Mouse (Mus musculus): ENCODE measurements around the gene Slc35f1. TPM values are rescaled to one million over a fixed set of nuclear protein-coding genes. Genes with fewer than 3 reads are reported as not detected.

Slc35f1 gene
- 29.6 and 35.9 TPM in 2 replicates for polyA plus RNA-seq (2016; fragmentation: Nextera tagmentation; extraction: Ambion mirVana)

DNA sequence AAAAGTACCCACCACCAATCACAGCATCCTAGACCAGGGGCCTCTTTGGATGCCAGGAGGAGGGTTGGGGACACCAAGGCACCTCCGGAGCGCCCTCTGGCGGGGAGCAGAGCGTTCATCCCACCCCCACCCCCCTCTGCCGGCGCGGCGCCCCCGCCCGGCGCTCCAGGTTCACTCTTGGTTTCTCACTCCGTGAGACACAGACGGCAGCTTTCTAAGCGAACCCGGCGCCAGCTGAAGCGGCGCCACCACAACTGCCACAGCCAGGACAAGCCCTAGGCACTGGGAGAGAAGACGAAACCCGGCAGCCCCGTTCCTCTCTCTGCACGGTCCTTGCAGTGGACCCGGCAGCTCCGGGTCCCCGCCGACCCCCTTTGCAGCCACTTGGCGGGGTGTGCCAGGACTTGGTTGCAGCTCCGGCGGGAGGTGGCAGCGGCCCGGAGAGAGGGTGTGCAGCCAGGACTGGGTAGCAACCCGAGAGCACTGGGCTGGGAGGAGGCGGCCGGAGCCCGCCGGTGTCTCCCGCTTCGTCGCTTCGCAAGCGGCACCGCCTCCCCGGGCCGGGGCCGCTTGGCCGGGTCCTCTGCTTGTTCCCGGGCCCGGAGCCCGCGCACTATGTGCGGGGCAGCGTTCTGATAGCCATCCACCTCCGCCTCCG, at the start of gene Slc35f1:
Slc35f1 (plus strand) TSS at position 200 of the 658 bp plus-strand sequence.
- peak within 1 kb of the TSS; percentile 95 for H3K9ac ChIP-seq
- H3K4me2 ChIP-seq, result peak within 1 kb of the TSS; percentile 58
- H3K27ac ChIP-seq, result peak within 1 kb of the TSS; percentile 95
- ATAC-seq (ENCODE audit: low FRiP score), result peak; percentile 92
- peak within 1 kb of the TSS; percentile 89 for H3K4me3 ChIP-seq (replicated peaks)
- under 1% methylated on average over 52 of the region's 54 CpGs for WGBS
- peaks cover 9% of the 10 kb centered on the region; the same call in 1 of the 2 replicates for H3K36me3 ChIP-seq (replicated peaks)
- peaks cover 7% of the 10 kb centered on the region; the same call in 1 of the 2 replicates for H3K4me1 ChIP-seq
- H3K9me3 ChIP-seq, result peaks cover 4% of the 10 kb centered on the region; the same call in 1 of the 2 replicates
- no peaks in the 10 kb centered on the region for H3K27me3 ChIP-seq

GRCm38 (mm10) chr10:52671234-52671633, 19.1 kb upstream of the Slc35f1 start:
- H3K27ac ChIP-seq, result no peak overlapping the region
- no peak overlapping the region for H3K4me3 ChIP-seq (replicated peaks)
- H3K4me1 ChIP-seq, result peaks cover 5% of the 10 kb centered on the region
- H3K4me2 ChIP-seq, result no peak overlapping the region
- no peaks in the 10 kb centered on the region for H3K27me3 ChIP-seq
- ATAC-seq (ENCODE audit: low FRiP score), result peak; percentile 41; the same call in 1 of the 2 replicates
- H3K9me3 ChIP-seq, result no peaks in the 10 kb centered on the region
- no peaks in the 10 kb centered on the region for H3K36me3 ChIP-seq (replicated peaks)
- H3K9ac ChIP-seq, result no peak overlapping the region

DNA sequence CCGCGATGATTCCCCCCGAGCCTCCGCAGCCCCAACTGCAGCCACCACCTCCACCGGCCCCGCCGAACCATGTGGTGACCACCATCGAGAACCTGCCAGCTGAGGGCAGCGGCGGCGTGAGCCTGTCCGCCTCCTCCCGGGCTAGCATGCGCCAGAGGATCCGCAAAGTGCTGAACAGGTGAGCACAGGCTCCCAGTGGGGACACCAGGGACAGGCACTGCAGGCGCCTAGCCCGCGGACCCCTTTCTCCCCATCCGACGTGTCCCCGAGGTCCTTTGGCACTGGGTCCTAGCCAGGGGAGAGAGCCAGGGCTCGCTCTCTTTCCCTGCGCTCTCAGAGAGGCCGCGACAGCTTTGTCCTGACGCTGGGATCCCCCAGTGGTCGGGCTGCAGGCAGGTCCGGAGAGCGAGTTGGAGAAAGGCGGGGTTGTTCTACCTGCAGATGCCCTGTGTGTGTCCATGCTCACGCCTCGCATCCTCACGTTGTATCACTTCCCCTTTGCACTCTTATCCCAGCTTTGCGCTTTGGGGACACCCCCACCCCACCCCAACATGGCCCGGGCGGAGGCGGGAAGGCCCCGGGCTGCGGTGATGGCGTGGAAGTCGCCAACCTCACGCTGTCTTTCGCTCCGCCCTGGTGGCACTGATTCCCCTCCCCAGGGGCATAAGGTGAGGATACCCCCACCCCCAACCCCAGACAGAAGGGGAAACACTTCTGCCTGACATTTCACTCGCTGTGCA, 829 bp downstream of the Slc35f1 start:
- Histone ChIP-seq H3K36me3 (replicated peaks) (peaks cover 10% of the 10 kb centered on the region; the same call in 1 of the 2 replicates), H3K9ac (peak overlapping the region; percentile 95), H3K4me1 (peaks cover 7% of the 10 kb centered on the region; the same call in 1 of the 2 replicates), H3K4me3 (replicated peaks) (peak overlapping the region; percentile 89), H3K4me2 (peak overlapping the region; percentile 58), H3K27ac (peak overlapping the region; percentile 95), H3K27me3 (no peaks in the 10 kb centered on the region), H3K9me3 (peaks cover 4% of the 10 kb centered on the region; the same call in 1 of the 2 replicates)
- WGBS, result under 1% methylated on average over 44 of the region's 45 CpGs
- ATAC-seq (ENCODE audit: low FRiP score), result peak; percentile 75

DNA sequence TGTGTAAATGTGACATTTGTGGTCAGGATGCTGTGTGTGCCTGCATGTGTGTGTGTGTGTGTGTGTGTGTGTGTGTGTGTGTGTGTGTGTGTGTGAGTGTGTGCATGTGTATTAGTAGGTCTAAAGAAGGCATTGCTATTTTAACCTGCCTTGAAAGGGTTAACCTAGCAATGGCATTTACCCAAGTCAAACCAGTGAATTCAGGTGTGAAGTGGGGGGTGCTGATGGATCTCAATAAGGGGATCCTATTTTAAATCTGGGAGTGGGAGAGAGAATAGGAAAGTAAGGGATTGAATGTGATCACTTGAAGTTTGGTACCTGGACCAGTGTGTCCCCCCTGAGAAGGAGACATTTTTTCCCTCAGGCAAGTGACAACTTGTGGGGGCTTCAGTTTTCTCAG, 13.4 kb downstream of the Slc35f1 start:
- no peak for ATAC-seq (ENCODE audit: low FRiP score)
- Histone ChIP-seq H3K4me3 (replicated peaks) (0 out of 2 replicates have a peak overlapping the region, but pooled peaks have one; percentile 46), H3K27me3 (no peaks in the 10 kb centered on the region), H3K4me1 (peaks cover 31% of the 10 kb centered on the region), H3K9me3 (no peaks in the 10 kb centered on the region), H3K4me2 (peak overlapping the region; percentile 79), H3K9ac (no peak overlapping the region), H3K36me3 (replicated peaks) (no peaks in the 10 kb centered on the region), H3K27ac (peak overlapping the region; percentile 94)

DNA sequence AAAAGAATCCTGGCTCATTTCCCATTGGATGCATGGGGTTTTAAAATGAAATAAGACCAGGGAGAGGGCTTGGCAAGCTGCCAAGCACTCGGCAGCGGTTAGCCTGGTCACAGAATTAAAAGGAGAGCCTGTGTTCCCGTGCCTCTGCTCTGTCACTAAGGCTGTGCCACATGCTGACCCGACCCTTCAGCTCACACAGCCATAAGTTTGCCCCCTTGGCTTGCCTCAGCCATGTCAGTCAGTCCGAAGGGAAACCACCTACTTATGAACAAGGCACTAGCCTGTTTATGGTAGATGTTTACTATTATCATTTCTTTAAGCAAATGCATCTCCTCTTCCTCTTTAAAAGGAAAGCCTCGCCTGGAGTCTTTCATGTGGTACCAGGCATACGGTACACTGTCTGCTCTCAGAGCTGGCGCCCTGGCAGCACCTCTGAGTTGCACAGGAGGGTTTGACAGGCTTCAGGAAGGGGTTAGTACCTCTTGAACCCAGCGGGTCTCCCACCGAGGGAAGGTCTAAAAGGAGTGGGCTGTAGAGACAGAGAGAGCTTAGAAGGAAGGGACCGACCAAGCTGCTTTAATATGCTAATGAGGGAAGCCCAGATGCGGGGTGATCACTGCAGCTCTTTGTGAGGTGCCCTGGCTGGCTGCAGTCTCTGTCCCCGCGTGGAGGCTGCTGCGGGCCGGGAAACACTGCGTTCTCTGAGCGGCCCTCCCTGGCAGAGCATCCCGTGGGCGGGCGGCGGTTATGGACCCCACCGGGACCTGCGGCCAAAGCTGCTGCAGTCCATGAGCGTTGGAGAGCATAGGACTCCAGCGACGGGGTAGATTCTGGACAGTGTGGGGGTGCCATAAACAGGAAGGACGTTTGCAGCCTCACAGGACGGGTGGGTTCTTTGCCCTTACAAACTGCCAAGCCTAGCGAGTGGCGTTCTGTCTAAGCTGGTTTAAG, 14.0 kb downstream of the Slc35f1 start:
- no peaks in the 10 kb centered on the region for H3K36me3 ChIP-seq (replicated peaks)
- WGBS, result 1% methylated on average over 31 of the region's 31 CpGs

GRCm38 (mm10) chr10:52709482-52709881, 19.1 kb downstream of the Slc35f1 start:
- Histone ChIP-seq H3K27me3 (no peaks in the 10 kb centered on the region), H3K36me3 (replicated peaks) (no peaks in the 10 kb centered on the region), H3K9ac (no peak overlapping the region), H3K4me3 (replicated peaks) (no peak overlapping the region), H3K9me3 (no peaks in the 10 kb centered on the region), H3K4me1 (peaks cover 9% of the 10 kb centered on the region), H3K27ac (no peak overlapping the region), H3K4me2 (no peak overlapping the region)
- 82% methylated on average over 2 of the region's 2 CpGs for WGBS
- no peak for ATAC-seq (ENCODE audit: low FRiP score)

More for the DNA sequence above, 14.0 kb downstream of the Slc35f1 start:
- ATAC-seq (ENCODE audit: low FRiP score), result peak; percentile 88
- Histone ChIP-seq H3K9me3 (no peaks in the 10 kb centered on the region), H3K27ac (peak overlapping the region; percentile 94), H3K27me3 (no peaks in the 10 kb centered on the region), H3K4me2 (peak overlapping the region; percentile 79), H3K4me3 (replicated peaks) (peak overlapping the region; percentile 46), H3K4me1 (peaks cover 31% of the 10 kb centered on the region), H3K9ac (peak overlapping the region; percentile 72)

DNA sequence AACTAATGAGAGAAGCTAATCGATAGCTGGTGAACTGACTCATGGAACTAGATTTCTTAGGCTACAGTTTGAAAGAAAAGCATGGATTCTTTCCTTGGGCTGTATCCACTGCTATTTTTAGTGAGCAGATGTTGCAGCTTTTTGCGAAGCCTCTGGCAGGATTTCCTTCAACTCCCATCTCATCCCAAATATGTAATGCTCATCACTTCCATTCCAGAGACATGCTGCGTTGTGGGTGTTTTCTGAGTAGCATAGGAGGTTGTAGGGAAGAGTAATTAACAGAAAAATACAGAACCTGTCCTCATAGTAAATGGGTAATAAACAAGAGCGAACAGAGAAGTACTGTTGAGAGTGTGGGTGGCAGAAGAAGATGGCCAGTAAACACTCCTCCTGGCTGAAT, 21.8 kb downstream of the Slc35f1 start:
- no peak overlapping the region for H3K4me3 ChIP-seq (replicated peaks)
- 97% methylated on average over 4 of the region's 4 CpGs for WGBS
- ATAC-seq (ENCODE audit: low FRiP score), result no peak
- H3K27ac ChIP-seq, result no peak overlapping the region
- H3K9me3 ChIP-seq, result no peaks in the 10 kb centered on the region
- no peak overlapping the region for H3K4me2 ChIP-seq
- H3K9ac ChIP-seq, result no peak overlapping the region
- no peaks in the 10 kb centered on the region for H3K36me3 ChIP-seq (replicated peaks)
- no peaks in the 10 kb centered on the region for H3K27me3 ChIP-seq
- H3K4me1 ChIP-seq, result no peaks in the 10 kb centered on the region

DNA sequence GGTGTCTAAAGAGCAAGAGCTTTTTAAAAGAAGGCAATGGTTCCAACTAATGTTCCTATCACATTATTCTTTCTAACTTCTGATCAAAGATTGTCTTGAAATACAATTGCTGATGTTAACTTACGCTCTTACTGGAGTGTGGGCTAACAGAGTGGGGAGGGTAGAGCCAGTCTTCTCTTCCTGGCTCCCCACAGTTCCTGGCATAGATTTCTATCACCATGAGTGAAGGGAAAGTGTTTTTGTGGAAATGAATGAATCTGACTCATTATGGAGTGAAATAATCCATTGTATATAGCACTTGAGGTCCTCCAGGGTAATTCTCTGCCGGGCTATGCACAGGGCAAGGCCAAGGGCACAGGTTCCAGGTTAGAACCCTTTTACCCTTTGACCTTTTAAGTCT, 24.2 kb downstream of the Slc35f1 start:
- Histone ChIP-seq H3K4me1 (peaks cover 3% of the 10 kb centered on the region; the same call in 1 of the 2 replicates), H3K27ac (no peak overlapping the region), H3K4me3 (replicated peaks) (no peak overlapping the region), H3K36me3 (replicated peaks) (no peaks in the 10 kb centered on the region), H3K9ac (no peak overlapping the region), H3K4me2 (no peak overlapping the region), H3K27me3 (no peaks in the 10 kb centered on the region), H3K9me3 (no peaks in the 10 kb centered on the region)
- 76% methylated on average over 2 of the region's 2 CpGs for WGBS
- no peak for ATAC-seq (ENCODE audit: low FRiP score)

DNA sequence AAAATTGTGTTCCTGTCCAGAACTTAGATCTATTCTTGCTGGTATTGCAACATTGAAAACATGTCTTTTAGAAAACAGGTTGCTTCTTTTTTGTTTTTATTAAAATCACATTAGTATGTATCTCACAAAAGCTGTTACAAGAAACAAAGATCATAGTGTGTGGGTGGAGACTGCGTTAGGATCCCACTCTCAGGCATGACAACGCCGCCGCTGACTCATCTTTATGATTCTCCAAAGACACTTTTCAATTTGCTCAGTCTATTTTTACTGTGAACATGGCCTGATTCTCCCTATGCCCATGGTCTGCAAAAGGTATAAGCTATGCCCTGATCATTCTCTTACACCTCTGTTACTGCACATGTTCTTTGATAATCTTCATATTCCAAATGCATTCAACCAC, 24.8 kb downstream of the Slc35f1 start:
- Histone ChIP-seq H3K27me3 (no peaks in the 10 kb centered on the region), H3K27ac (no peak overlapping the region), H3K4me1 (peaks cover 3% of the 10 kb centered on the region; the same call in 1 of the 2 replicates), H3K36me3 (replicated peaks) (no peaks in the 10 kb centered on the region), H3K9me3 (no peaks in the 10 kb centered on the region), H3K4me2 (no peak overlapping the region), H3K9ac (no peak overlapping the region), H3K4me3 (replicated peaks) (no peak overlapping the region)
- ATAC-seq (ENCODE audit: low FRiP score), result no peak
- 94% methylated on average over 4 of the region's 4 CpGs for WGBS

- no peak overlapping the region for H3K27ac ChIP-seq
- no peaks in the 10 kb centered on the region for H3K27me3 ChIP-seq
- H3K9ac ChIP-seq, result no peak overlapping the region
- no peaks in the 10 kb centered on the region for H3K9me3 ChIP-seq
- H3K4me1 ChIP-seq, result peaks cover 3% of the 10 kb centered on the region; the same call in 1 of the 2 replicates
- ATAC-seq (ENCODE audit: low FRiP score), result peak; percentile 81
- no peak overlapping the region for H3K4me2 ChIP-seq
- H3K36me3 ChIP-seq (replicated peaks), result no peaks in the 10 kb centered on the region
- 21% methylated on average over 1 of the region's 1 CpGs for WGBS
- H3K4me3 ChIP-seq (replicated peaks), result no peak overlapping the region
Observed at GRCm38 (mm10) chr10:52718199-52718917, 28.0 kb downstream of the Slc35f1 start.

GRCm38 (mm10) chr10:52726674-52727073, 36.3 kb downstream of the Slc35f1 start:
- H3K4me1 ChIP-seq, result no peaks in the 10 kb centered on the region
- WGBS, result 77% methylated on average over 5 of the region's 5 CpGs
- no peak overlapping the region for H3K4me2 ChIP-seq
- no peak overlapping the region for H3K9ac ChIP-seq
- ATAC-seq (ENCODE audit: low FRiP score), result no peak
- H3K27me3 ChIP-seq, result no peaks in the 10 kb centered on the region
- no peak overlapping the region for H3K4me3 ChIP-seq (replicated peaks)
- no peaks in the 10 kb centered on the region for H3K9me3 ChIP-seq
- no peaks in the 10 kb centered on the region for H3K36me3 ChIP-seq (replicated peaks)
- H3K27ac ChIP-seq, result no peak overlapping the region
